Mouse (Mus musculus) gastrocnemius, postnatal 4 days (tissue): Measurements from ENCODE around the gene Olfr569. TPM values are rescaled to one million over a fixed set of nuclear protein-coding genes. Genes with fewer than 3 reads are reported as not detected.

Experiments used
- DNase-seq, 2 experiments: peaks; one replicate each; pipeline ENCODE4 v3.0.0; 2021 to 2022; ENCODE audit warnings: low spot score in 2 of 2, mixed read lengths in 2 of 2
- long read RNA-seq, 2 experiments: library from polyadenylated mRNA; stranded (forward); transcript quantifications; one replicate each; pipeline ENCODE4 v2.0.0; 2021
- total RNA-seq, 2 experiments: library from RNA; stranded (reverse); gene quantifications; 2 replicates each; pipeline ENCODE4 v1.2.3; 2021

The Olfr569 gene
- not detected for total RNA-seq
- long read RNA-seq, experiment 1: 0 reads
- long read RNA-seq, experiment 2: 0 reads

DNA sequence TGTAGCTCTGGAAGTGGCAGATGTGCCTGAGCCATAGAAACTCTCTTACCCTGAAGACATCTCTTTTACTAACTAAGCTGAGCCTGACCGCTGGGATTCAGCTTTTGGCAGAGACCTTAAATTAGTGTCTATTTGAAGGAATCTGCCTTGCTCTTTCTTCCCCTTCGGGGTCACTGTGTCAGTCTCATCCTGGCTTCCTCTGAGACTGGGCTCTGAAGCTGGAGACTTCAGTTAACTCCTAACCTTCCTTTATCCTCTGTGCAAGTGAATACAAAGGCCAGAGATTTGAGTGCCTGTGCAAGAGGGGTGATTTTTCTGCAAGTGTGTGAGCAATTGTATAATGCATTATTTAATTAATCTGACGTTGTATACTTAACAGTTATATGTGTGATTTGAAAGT is at the start of gene Olfr569:
Gene Olfr569, minus strand, starts transcription at position 101 of the 400 bp plus-strand sequence.
- no peak for DNase-seq

DNA sequence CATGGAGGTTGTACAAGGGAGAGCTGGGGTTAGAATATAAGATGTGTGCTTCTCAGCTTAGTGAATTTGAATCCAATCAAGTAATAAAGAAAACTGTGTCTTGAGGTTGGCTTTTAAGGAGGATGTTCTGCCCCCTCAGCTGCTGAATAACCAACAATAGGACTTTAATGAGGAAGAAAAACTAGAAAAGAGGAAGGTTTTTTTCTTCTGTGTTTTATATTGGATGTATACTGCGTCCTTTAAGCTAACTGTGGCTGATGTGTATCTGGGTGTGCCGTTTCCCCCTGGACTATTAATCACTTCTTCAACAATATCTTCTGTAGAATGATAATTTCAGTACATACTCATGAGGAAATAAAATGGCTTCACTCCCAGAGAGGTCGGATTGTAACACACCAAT is 36.4 kb upstream of the Olfr569 start:
- DNase-seq: no peak

DNA sequence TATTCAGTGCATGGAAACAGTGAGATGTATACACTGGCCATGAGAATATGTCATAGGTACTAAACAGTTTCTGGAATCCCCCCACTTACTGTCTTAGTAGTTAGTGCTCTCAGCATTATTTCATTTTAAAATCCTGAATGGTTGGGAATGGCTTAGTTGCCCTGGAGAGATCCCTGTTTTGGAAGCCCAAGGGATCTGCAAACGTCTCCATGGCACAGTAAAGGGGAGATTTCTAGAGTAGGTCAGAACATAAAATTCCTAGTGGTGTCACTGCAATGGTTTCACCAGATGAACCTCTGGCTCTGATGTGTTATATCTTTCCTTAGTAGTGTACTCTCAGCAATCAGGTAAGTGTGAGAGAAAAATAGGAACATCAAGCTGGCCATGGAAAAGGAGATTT is 33.4 kb upstream of the Olfr569 start, which contains the start of gene Olfr572:
Gene Olfr572, plus strand, starts transcription at position 301 of the 400 bp plus-strand sequence.
- no peak for DNase-seq

DNA sequence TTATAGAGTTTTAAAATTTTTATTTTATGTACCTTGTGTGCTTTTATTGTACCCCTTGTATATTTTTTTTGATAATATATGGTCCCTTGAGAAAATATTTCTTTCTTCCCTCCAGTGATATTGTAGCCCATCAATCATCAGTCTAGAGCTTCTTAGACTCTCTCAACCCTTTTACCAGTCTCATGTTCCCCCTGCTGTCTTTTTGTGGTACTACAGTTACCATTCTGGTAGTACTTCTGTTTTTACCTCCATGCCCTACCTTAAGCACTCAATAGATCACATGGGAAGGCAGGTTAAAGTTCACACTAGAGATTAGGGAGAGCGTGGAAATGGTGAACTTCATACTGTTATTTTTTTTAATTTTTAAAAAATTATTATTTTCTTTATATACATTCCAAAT is 28.9 kb upstream of the Olfr569 start:
- DNase-seq: no peak

DNA sequence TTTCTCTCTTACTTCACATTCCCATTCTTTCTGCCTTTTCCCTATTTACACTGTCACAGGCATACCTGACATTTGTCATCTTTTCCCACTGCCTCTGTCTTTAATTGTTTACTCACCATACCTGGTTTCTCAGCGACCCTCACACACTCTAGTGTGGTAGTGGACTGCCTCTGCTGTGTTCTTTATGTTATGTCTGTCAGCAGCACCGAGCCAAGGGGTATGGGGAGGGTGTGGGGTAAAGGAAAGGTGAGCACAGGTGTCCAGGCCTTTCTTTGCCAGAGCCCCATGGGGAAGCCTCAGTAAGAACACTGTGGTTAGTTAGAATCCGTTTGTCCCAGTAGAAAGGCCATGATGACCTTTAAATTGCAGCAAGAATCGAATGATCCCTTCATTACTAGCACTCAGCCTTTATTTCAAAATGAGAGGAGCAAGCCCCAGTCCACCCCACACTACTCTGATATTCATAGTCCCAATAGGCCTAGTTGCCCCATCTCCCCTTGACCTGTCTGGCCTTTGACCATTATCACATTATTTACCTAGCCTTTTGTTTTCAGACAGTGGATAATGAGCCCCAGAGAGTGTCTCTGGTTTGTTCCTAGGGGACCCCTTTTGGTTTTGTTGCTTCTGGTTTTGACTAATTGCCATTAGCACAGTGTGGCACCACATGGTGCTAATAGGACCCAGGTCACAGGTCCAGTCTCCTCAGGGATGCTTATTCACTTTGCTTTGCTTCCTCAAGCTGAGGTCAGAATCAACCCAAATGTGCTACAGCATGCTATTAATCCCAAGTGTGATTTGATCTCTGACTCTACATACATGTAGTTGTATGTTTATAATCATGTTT is 26.6 kb upstream of the Olfr569 start, which contains the start of gene Olfr571:
Gene Olfr571, minus strand, starts transcription at position 505 of the 844 bp plus-strand sequence.
- no peak for DNase-seq

DNA sequence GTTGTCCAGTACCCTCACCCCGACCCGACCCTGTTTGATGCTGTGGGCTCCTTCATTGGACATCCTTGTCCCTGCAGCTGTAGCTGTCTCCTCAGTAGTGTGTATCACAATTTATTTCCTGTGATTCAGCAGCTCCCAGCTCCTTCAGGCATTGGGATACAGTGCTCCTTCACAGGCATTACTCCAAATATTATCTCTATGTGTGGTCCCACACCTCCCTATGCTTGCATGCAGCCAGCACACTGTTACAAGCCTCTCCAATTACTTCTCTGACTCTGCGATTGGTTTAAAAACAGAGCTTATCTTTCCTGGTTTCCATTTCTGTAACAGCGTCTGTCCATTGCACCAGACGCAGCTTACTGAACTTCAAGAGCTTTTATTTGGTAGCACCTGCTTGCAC is 25.7 kb upstream of the Olfr569 start:
- no peak for DNase-seq

DNA sequence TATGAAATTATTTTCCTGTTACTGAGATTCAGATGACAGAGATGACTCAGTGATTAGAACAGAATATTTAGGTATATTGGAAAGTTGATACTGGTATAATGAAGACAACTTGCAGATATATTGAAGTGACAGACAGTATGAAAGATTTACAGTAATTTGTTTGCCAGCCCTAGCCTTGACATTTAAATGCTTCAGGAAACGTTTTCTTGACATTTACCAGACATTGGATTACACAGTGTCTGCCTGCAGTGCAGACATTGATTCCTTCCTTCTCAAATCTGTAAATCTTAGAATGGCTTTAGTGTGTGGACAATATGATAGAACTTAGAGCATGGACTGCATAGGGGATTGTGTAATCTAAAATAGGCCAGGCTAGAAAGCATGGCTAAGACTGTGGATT is 24.6 kb upstream of the Olfr569 start:
- no peak for DNase-seq

DNA sequence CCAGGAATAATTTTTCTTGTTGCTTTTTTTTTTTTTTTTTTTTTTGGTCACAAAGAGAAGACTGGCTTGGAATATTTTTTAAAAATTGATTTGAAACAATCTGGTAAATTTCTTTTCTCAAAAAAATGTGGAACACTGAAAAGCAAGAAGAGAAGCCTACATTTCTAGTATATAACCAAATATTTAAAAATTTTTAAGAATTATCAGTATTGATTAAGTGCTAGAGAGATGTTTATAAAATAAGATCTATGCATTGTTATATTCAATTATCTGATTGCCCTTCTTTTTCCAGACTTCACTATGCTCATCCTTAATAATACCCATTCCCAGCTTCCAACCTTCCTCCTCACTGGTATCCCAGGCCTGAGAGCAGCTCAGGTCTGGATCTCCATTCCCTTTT is 13.9 kb downstream of the Olfr569 start, which contains the start of gene Olfr568:
Gene Olfr568, plus strand, starts transcription at position 301 of the 400 bp plus-strand sequence.
- no peak for DNase-seq

DNA sequence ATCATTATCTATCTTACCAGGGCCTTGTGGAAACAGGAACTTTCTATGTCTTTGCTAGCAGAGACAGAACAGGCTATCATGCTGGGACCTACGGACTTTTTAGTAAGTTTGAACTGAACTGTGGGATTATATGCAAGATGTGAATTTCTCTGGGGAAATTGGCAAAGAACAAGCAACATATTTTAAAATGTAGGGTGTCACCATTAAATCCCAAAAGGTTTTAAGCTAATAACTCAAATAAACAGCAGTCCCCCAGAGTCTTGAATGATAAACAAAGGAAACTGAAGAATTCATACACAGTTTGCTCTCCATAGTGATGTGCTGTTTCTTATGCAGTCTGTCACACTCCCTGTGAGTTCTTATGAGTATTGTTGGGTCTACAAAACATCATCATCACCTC is 32.0 kb downstream of the Olfr569 start, which contains the start of gene Olfr566:
Gene Olfr566, minus strand, starts transcription at position 101 of the 400 bp plus-strand sequence.
- DNase-seq: no peak

DNA sequence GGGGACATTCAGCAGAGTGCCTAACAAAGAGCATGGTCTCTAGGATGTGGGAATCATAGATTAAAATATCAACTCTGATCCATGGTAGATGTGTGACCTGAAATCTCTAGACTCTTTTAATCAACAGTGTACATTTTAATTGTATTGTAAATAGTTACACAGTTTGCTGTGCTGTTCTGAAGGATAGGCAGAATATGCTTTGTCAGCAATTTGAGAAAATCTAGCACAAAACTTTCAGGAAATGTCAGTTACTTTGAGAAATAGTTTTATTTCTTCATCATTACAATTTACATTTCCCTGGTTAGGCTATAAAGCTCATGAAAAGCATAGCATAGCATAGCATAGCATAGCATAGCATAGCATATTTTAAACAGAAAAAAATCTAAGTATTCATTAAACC is 34.9 kb downstream of the Olfr569 start:
- no peak for DNase-seq

Other genes starting within 250 kb of the Olfr569 start
- gene Olfr555, start 232.1 kb downstream of the Olfr569 start, total RNA-seq: not detected
- gene Olfr556, start 226.0 kb downstream of the Olfr569 start, total RNA-seq: not detected
- 1 to 10 TPM; 7.2 to 9.0 TPM for gene Trim68, start 203.6 kb downstream of the Olfr569 start, total RNA-seq
- gene Olfr557, start 195.0 kb downstream of the Olfr569 start, total RNA-seq: not detected
- 1 to 10 TPM; 3.3 to 5.2 TPM for gene Olfr558, start 188.7 kb downstream of the Olfr569 start, total RNA-seq
- not detected for gene Olfr33, start 171.8 kb downstream of the Olfr569 start, total RNA-seq
- gene Olfr559, start 163.4 kb downstream of the Olfr569 start, total RNA-seq: not detected
- under 1 TPM in 1 of 2 experiments, not detected in 1; 0.17 TPM for gene Olfr560, start 131.5 kb downstream of the Olfr569 start, total RNA-seq
- 1 to 10 TPM in 1 of 2 experiments, under 1 TPM in 1; 0.83 to 1.9 TPM for gene Olfr78, start 131.4 kb downstream of the Olfr569 start, total RNA-seq
- under 1 TPM in 1 of 2 experiments, not detected in 1; 0.27 TPM for gene Olfr561, start 119.7 kb downstream of the Olfr569 start, total RNA-seq
- gene Olfr564, start 87.4 kb downstream of the Olfr569 start, total RNA-seq: not detected
- not detected for gene Olfr566, start 32.1 kb downstream of the Olfr569 start, total RNA-seq
- gene Olfr568, start 13.8 kb downstream of the Olfr569 start, total RNA-seq: not detected
- gene Olfr570, start 3.7 kb upstream of the Olfr569 start, total RNA-seq: not detected
- not detected for gene Olfr571, start 26.7 kb upstream of the Olfr569 start, total RNA-seq
- gene Olfr572, start 33.5 kb upstream of the Olfr569 start, total RNA-seq: not detected
- gene Olfr573-ps1, start 51.7 kb upstream of the Olfr569 start, total RNA-seq: not detected
- gene Olfr574, start 57.6 kb upstream of the Olfr569 start, total RNA-seq: not detected
- not detected for gene Olfr575, start 67.9 kb upstream of the Olfr569 start, total RNA-seq
- not detected for gene Olfr576, start 71.8 kb upstream of the Olfr569 start, total RNA-seq
- gene Olfr577, start 85.1 kb upstream of the Olfr569 start, total RNA-seq: not detected
- not detected for gene Olfr578, start 98.4 kb upstream of the Olfr569 start, total RNA-seq
- not detected for gene Olfr582, start 147.1 kb upstream of the Olfr569 start, total RNA-seq
- not detected for gene Olfr583, start 160.4 kb upstream of the Olfr569 start, total RNA-seq
- not detected for gene Olfr584, start 191.0 kb upstream of the Olfr569 start, total RNA-seq
- not detected for gene Olfr585, start 206.8 kb upstream of the Olfr569 start, total RNA-seq
- gene Olfr586, start 234.8 kb upstream of the Olfr569 start, total RNA-seq: not detected
- not detected for gene Olfr588-ps1, start 250.0 kb upstream of the Olfr569 start, total RNA-seq